Comparison of ENCODE assay signal across 8 mouse cellular contexts in the genomic region with DNA sequence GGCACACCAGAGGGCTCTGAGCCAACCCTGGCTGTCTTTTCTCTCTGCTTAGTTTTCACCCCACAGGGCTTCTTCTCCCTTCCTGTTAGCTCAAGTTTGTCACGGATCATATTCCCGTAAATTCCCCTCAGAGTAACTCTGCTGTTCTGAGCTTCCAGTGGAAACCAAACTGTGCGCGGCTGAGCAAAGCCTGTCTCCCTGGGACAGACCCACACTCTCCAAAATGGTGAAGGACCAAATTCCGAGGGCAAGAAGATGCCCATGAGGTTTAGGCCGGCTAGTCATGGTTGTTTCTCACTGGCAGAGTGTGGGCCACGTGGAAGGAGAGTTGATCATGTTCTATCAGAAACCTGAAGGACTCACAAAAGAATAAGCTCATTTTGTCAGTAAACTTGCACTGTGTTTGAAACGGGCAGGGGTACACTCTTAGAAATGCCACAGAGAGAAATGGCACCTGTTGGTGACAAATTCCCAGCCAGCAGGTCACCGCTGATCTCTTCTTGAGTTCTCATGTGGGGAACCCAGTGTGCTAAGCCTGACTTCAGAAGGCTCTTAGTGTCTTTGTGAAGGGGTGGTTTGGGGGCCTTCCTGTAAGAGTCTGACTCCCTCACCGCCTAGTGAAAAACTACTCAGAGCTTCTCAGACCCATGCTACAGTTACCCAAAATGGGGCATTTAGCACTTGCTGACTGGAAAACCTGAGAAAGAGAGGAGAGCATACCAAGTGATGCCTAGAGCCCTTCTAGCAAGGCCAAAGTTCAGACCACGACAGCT. TPM values are rescaled to one million over a fixed set of nuclear protein-coding genes. Genes with fewer than 3 reads are reported as not detected.
DNase-seq lines count a peak whose midpoint lies in the region; ATAC-seq lines count a peak whose summit lies in the region.

No protein-coding gene starts in this region.

- ATAC-seq in kidney, embryonic 15.5 days (replicated peaks; ENCODE audit: low FRiP score) = 0 out of 2 replicates have a peak, but pooled peaks have one; percentile 29
- no peak for ATAC-seq in intestine, embryonic 15.5 days
- ATAC-seq in neural tube, embryonic 13.5 days (ENCODE audit: low read depth) = no peak

- H3K27ac ChIP-seq in kidney, embryonic 15.5 days = peak overlapping the region; percentile 95
- H3K27ac ChIP-seq in intestine, embryonic 15.5 days = peak overlapping the region; percentile 66
- H3K27ac ChIP-seq in neural tube, embryonic 13.5 days (replicated peaks) = peak overlapping the region; percentile 24; the same call in 1 of the 2 replicates

- H3K4me3 ChIP-seq in kidney, embryonic 15.5 days (replicated peaks) = peak overlapping the region; percentile 21
- no peak overlapping the region for H3K4me3 ChIP-seq in intestine, embryonic 15.5 days (replicated peaks)
- no peak overlapping the region for H3K4me3 ChIP-seq in neural tube, embryonic 13.5 days

- peaks cover 35% of the 10 kb centered on the region for H3K4me1 ChIP-seq in kidney, embryonic 15.5 days
- H3K4me1 ChIP-seq in intestine, embryonic 15.5 days (replicated peaks) = peaks cover 18% of the 10 kb centered on the region
- H3K4me1 ChIP-seq in neural tube, embryonic 13.5 days (replicated peaks) = 0 out of 2 replicates have a peak, but pooled peaks cover 5% of the 10 kb centered on the region

- no peak overlapping the region for H3K9ac ChIP-seq in kidney, embryonic 15.5 days
- H3K9ac ChIP-seq in intestine, embryonic 15.5 days = no peak overlapping the region
- H3K9ac ChIP-seq in neural tube, embryonic 13.5 days = no peak overlapping the region

- H3K4me2 ChIP-seq in kidney, embryonic 15.5 days = peak overlapping the region; percentile 41
- no peak overlapping the region for H3K4me2 ChIP-seq in intestine, embryonic 15.5 days (replicated peaks)
- peak overlapping the region; percentile 9; the same call in 1 of the 2 replicates for H3K4me2 ChIP-seq in neural tube, embryonic 13.5 days

- no peaks in the 10 kb centered on the region for H3K36me3 ChIP-seq in kidney, embryonic 15.5 days
- no peaks in the 10 kb centered on the region for H3K36me3 ChIP-seq in intestine, embryonic 15.5 days
- H3K36me3 ChIP-seq in neural tube, embryonic 13.5 days = no peaks in the 10 kb centered on the region

- H3K9me3 ChIP-seq in kidney, embryonic 15.5 days (replicated peaks) = no peaks in the 10 kb centered on the region
- H3K9me3 ChIP-seq in intestine, embryonic 15.5 days = no peaks in the 10 kb centered on the region
- no peaks in the 10 kb centered on the region for H3K9me3 ChIP-seq in neural tube, embryonic 13.5 days

- no peak for DNase-seq in kidney, adult 9 months
- DNase-seq in adipocyte (ENCODE audit: low spot score) = peak; percentile 90
- DNase-seq in cerebellum, adult 9-10 months = no peak
- DNase-seq in retina, postnatal 1 day = no peak
- no peak for DNase-seq in layer of hippocampus, adult 9-11 months

- H3K27me3 ChIP-seq in kidney, embryonic 15.5 days = no peaks in the 10 kb centered on the region
- no peaks in the 10 kb centered on the region for H3K27me3 ChIP-seq in intestine, embryonic 15.5 days (replicated peaks)
- H3K27me3 ChIP-seq in neural tube, embryonic 13.5 days = no peaks in the 10 kb centered on the region

- WGBS in kidney, embryonic 15.5 days = 67% methylated on average over 11 of the region's 11 CpGs
- WGBS in intestine, embryonic 15.5 days = 73% methylated on average over 11 of the region's 11 CpGs
- 82% methylated on average over 11 of the region's 11 CpGs for WGBS in neural tube, embryonic 13.5 days

RNA-seq across cellular contexts. Expression of gene Arhgdib, which starts 1.3 kb away (rescaled TPM):
- polyA plus RNA-seq in kidney, embryonic 15.5 days (2015; fragmentation: Nextera tagmentation; extraction: Ambion mirVana) = 62.1 and 63.8 TPM in 2 replicates
- polyA plus RNA-seq in intestine, embryonic 15.5 days (2015; fragmentation: Nextera tagmentation; extraction: Ambion mirVana) = 44.5 and 47.8 TPM in 2 replicates
- 16.6 and 19.8 TPM in 2 replicates for polyA plus RNA-seq in neural tube, embryonic 13.5 days (2015; fragmentation: Nextera tagmentation; extraction: Ambion mirVana)

RNA-seq across cellular contexts. Expression of gene Pde6h, which starts 16.7 kb away (rescaled TPM):
- 0.26 and 0.40 TPM in 2 replicates for polyA plus RNA-seq in kidney, embryonic 15.5 days (2015; fragmentation: Nextera tagmentation; extraction: Ambion mirVana)
- not detected in 2 replicates for polyA plus RNA-seq in intestine, embryonic 15.5 days (2015; fragmentation: Nextera tagmentation; extraction: Ambion mirVana)
- polyA plus RNA-seq in neural tube, embryonic 13.5 days (2015; fragmentation: Nextera tagmentation; extraction: Ambion mirVana) = not detected in 2 replicates

RNA-seq across cellular contexts. Expression of gene Erp27, which starts 18.4 kb away (rescaled TPM):
- polyA plus RNA-seq in kidney, embryonic 15.5 days (2015; fragmentation: Nextera tagmentation; extraction: Ambion mirVana) = 0.23 and 0.38 TPM in 2 replicates
- polyA plus RNA-seq in intestine, embryonic 15.5 days (2015; fragmentation: Nextera tagmentation; extraction: Ambion mirVana) = 14.6 and 37.0 TPM in 2 replicates
- polyA plus RNA-seq in neural tube, embryonic 13.5 days (2015; fragmentation: Nextera tagmentation; extraction: Ambion mirVana) = not detected in 2 replicates

Comparison
In these comparisons a context has a peak if more than half of its experiments do, and no peak if none do; other contexts are left out.
1. H3K27ac ChIP-seq: peak in every context shown above with its lines; median percentile 95 in kidney, embryonic 15.5 days; 66 in intestine, embryonic 15.5 days; 24 in neural tube, embryonic 13.5 days.
2. RNA of gene Erp27, which starts 18.4 kb away (polyA plus RNA-seq): 14.6 to 37.0 TPM in intestine, embryonic 15.5 days; 0.23 to 0.38 TPM in kidney, embryonic 15.5 days and not detected in neural tube, embryonic 13.5 days; every median in the first group is over 10 times any median in the second.